Mouse (Mus musculus) gastrocnemius, adult 18-20 months (tissue): ENCODE data around the gene Ercc2. TPM values are rescaled to one million over a fixed set of nuclear protein-coding genes. Genes with fewer than 3 reads are reported as not detected.

Experiments used
- DNase-seq: peaks from one replicate; pipeline ENCODE4 v3.0.0; 2021; ENCODE audit warnings: low spot score
- microRNA-seq: library from miRNA; unstranded; fragments of <30 nt; microRNA quantifications from one replicate; pipeline ENCODE4 v1.2.0, GENCODE M21; 2021
- total RNA-seq, 2 experiments: library from RNA; stranded (reverse); gene quantifications; 2 replicates each; pipeline ENCODE4 v1.2.3; 2021

Gene Ercc2
- total RNA-seq, 2 experiments from 2014 or later: 9.0 to 10.6 TPM

DNA sequence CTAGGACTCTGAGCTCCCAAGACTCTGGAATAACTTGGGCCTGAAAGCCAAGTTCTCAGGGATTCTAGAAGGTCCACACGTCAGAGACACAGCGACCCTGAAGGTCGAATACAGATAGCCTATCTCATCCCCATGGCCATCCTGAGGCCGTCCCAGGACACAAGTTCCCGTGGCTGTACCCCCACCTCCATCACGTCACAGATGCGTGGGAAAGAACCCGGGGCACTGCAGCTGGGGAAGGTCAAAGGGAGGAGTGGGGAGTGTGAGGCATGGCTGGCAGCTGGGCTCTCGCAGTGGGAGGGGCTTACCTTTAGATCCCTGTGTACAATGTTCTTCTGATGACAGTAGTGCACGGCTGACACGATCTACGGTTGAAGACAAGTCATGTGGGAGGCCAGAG, 63.0 kb downstream of the Ercc2 start:
- no peak for DNase-seq

Small RNAs within 50 kb of the gene (microRNA-seq; reads per million reads assigned to microRNA genes)
- gene Mir343: not detected

Other genes with a start within 250 kb of the Ercc2 start
- 1 to 10 TPM; 1.9 to 2.0 TPM for gene Qpctl, start 232.7 kb upstream of the Ercc2 start, total RNA-seq
- gene Snrpd2, start 232.3 kb upstream of the Ercc2 start, total RNA-seq: 10 to 100 TPM; 50.5 to 55.4 TPM
- not detected for gene Gipr, start 215.9 kb upstream of the Ercc2 start, total RNA-seq
- gene Eml2, start 205.6 kb upstream of the Ercc2 start, total RNA-seq: 10 to 100 TPM; 13.9 to 15.0 TPM
- 1 to 10 TPM; 1.3 to 3.3 TPM for gene Gpr4, start 169.5 kb upstream of the Ercc2 start, total RNA-seq
- gene Opa3, start 153.7 kb upstream of the Ercc2 start, total RNA-seq: 10 to 100 TPM; 41.3 to 47.1 TPM
- 10 to 100 TPM; 11.6 to 22.2 TPM for gene Vasp, start 110.2 kb upstream of the Ercc2 start, total RNA-seq
- gene Ppm1n, start 101.9 kb upstream of the Ercc2 start, total RNA-seq: under 1 TPM; 0.30 to 0.36 TPM
- gene Rtn2, start 99.4 kb upstream of the Ercc2 start, total RNA-seq: 1,000 to 10,000 TPM; 1,025 to 1,102 TPM
- 1 to 10 TPM in 1 of 2 experiments, under 1 TPM in 1; 0.57 to 2.5 TPM for gene Fosb, start 72.0 kb upstream of the Ercc2 start, total RNA-seq
- gene Ercc1, start 37.2 kb upstream of the Ercc2 start, total RNA-seq: 10 to 100 TPM; 30.0 to 30.8 TPM
- gene Cd3eap, start 22.5 kb upstream of the Ercc2 start, total RNA-seq: 10 to 100 TPM; 10.8 to 11.4 TPM
- gene Ppp1r13l, start 22.3 kb upstream of the Ercc2 start, total RNA-seq: 1 to 10 TPM; 3.6 to 5.3 TPM
- gene Klc3, start 22.1 kb downstream of the Ercc2 start, total RNA-seq: under 1 TPM in 1 of 2 experiments, not detected in 1; 0.21 TPM
- gene Ckm, start 22.8 kb downstream of the Ercc2 start, total RNA-seq: over 10,000 TPM; 37,972 to 42,859 TPM
- gene Mark4, start 76.8 kb downstream of the Ercc2 start, total RNA-seq: 10 to 100 TPM; 18.5 to 20.8 TPM
- 1 to 10 TPM in 1 of 2 experiments, under 1 TPM in 1; 0.57 to 1.5 TPM for gene Exoc3l2, start 81.3 kb downstream of the Ercc2 start, total RNA-seq
- gene Bloc1s3, start 126.4 kb downstream of the Ercc2 start, total RNA-seq: 1 to 10 TPM; 1.9 to 2.2 TPM
- gene Trappc6a, start 126.4 kb downstream of the Ercc2 start, total RNA-seq: 1 to 10 TPM; 9.0 to 9.4 TPM
- gene Nkpd1, start 135.8 kb downstream of the Ercc2 start, total RNA-seq: not detected
- gene Ppp1r37, start 181.1 kb downstream of the Ercc2 start, total RNA-seq: 10 to 100 TPM; 43.4 to 47.5 TPM
- under 1 TPM; 0.43 to 0.71 TPM for gene Zfp296, start 195.3 kb downstream of the Ercc2 start, total RNA-seq
- 10 to 100 TPM; 72.9 to 81.2 TPM for gene Gemin7, start 195.6 kb downstream of the Ercc2 start, total RNA-seq
- gene Clasrp, start 222.5 kb downstream of the Ercc2 start, total RNA-seq: 10 to 100 TPM in 1 of 2 experiments, 1 to 10 TPM in 1; 8.7 to 10.4 TPM
- 10 to 100 TPM in 1 of 2 experiments, 1 to 10 TPM in 1; 6.7 to 11.0 TPM for gene Relb, start 247.4 kb downstream of the Ercc2 start, total RNA-seq